Mouse (Mus musculus) hindbrain, embryonic 14.5 days (tissue): ENCODE data around the gene Gm17334. TPM values are rescaled to one million over a fixed set of nuclear protein-coding genes. Genes with fewer than 3 reads are reported as not detected.
A peak's percentile ranks its signal among the peaks of the same experiment; 100 is the strongest.

Source experiments
- ATAC-seq: fragments of 200-750 bp; cut with Nextera tagmentation; 2 replicates; pipeline ENCODE4 v1.8.0; 2017; ENCODE audit warnings: moderate number of reproducible peaks, mild to moderate bottlenecking, moderate TSS enrichment, moderate library complexity; ENCODE audit not compliant: low FRiP score
- DNase-seq: peaks from one replicate; pipeline ENCODE4 v3.0.0-alpha.2; 2015; ENCODE audit warnings: low spot score
- H3K27ac ChIP-seq: fragments of 300-500 bp; sonication (generic); 2 replicates; pipeline ENCODE4 v1.5.1; 2014; ENCODE audit warnings: mild to moderate bottlenecking, moderate library complexity
- H3K27me3 ChIP-seq: fragments of 300-500 bp; sonication (generic); 2 replicates; pipeline ENCODE4 v1.6.1; 2014; ENCODE audit warnings: mild to moderate bottlenecking, low read length, mixed read lengths; ENCODE audit not compliant: control insufficient read depth, insufficient read depth
- H3K36me3 ChIP-seq: fragments of 300-500 bp; sonication (generic); replicated peaks from 2 replicates; pipeline ENCODE4 v1.6.1; 2014; ENCODE audit not compliant: control insufficient read depth, insufficient read depth
- H3K4me1 ChIP-seq: fragments of 300-500 bp; sonication (generic); replicated peaks from 2 replicates; pipeline ENCODE4 v1.6.1; 2014; ENCODE audit warnings: antibody characterized with exemption, low read length, mixed read lengths; ENCODE audit not compliant: control insufficient read depth, insufficient read depth
- H3K4me2 ChIP-seq: fragments of 300-500 bp; sonication (generic); replicated peaks from 2 replicates; pipeline ENCODE4 v1.6.1; 2014; ENCODE audit warnings: mild to moderate bottlenecking, moderate library complexity
- H3K4me3 ChIP-seq: fragments of 300-500 bp; sonication (generic); replicated peaks from 2 replicates; pipeline ENCODE4 v1.5.1; 2014; ENCODE audit warnings: mild to moderate bottlenecking, low read length
- H3K9ac ChIP-seq: fragments of 300-500 bp; sonication (generic); 2 replicates; pipeline ENCODE4 v1.6.1; 2014
- H3K9me3 ChIP-seq: fragments of 300-500 bp; sonication (generic); 2 replicates; pipeline ENCODE4 v1.6.1; 2016; ENCODE audit warnings: low read length; ENCODE audit not compliant: control insufficient read depth
- WGBS: fragments of 180-500 bp; shearing (Covaris S2); extraction: QIAGEN DNeasy Blood & Tissue Kit; methylation state at CpG from one replicate; pipeline ENCODE4 v1.1.7; 2014; 5-methylcytosine and 5-hydroxymethylcytosine counted together
- polyA plus RNA-seq: library from polyadenylated mRNA; unstranded; fragments of >200 nt; fragmentation: Nextera tagmentation; extraction: Ambion mirVana; gene quantifications from 2 replicates; pipeline ENCODE4 v1.2.1, GENCODE M21; 2014

Gene Gm17334
- polyA plus RNA-seq, 1 experiment from 2014 or later = not detected

- no peaks in the 10 kb centered on the region for H3K4me1 ChIP-seq
- no peaks in the 10 kb centered on the region for H3K9me3 ChIP-seq
- ATAC-seq (no peak), DNase-seq (no peak)
- no peak overlapping the region for H3K4me3 ChIP-seq
- no peak overlapping the region for H3K4me2 ChIP-seq
- H3K36me3 ChIP-seq = no peaks in the 10 kb centered on the region
- no peak overlapping the region for H3K27ac ChIP-seq
- 65% methylated on average over 5 of the region's 5 CpGs for WGBS
- H3K9ac ChIP-seq = no peak overlapping the region
- H3K27me3 ChIP-seq = no peaks in the 10 kb centered on the region
Measured at GRCm38 (mm10) chr11:53777736-53778135, 4.7 kb upstream of the Gm17334 start.

GRCm38 (mm10) chr11:53774659-53775255 is 1.8 kb upstream of the Gm17334 start:
- H3K36me3 ChIP-seq = no peaks in the 10 kb centered on the region
- ATAC-seq (no peak), DNase-seq (no peak)
- no peak overlapping the region for H3K4me2 ChIP-seq
- H3K27ac ChIP-seq = no peak overlapping the region
- H3K27me3 ChIP-seq = peaks cover 15% of the 10 kb centered on the region
- no peaks in the 10 kb centered on the region for H3K9me3 ChIP-seq
- H3K4me3 ChIP-seq = no peak overlapping the region
- WGBS = 90% methylated on average over 13 of the region's 13 CpGs
- H3K9ac ChIP-seq = no peak overlapping the region
- H3K4me1 ChIP-seq = peaks cover 6% of the 10 kb centered on the region; the same call in 1 of the 2 replicates

- H3K4me1 ChIP-seq = peaks cover 6% of the 10 kb centered on the region; the same call in 1 of the 2 replicates
- H3K9me3 ChIP-seq = no peaks in the 10 kb centered on the region
- ATAC-seq (no peak), DNase-seq (no peak)
- H3K27ac ChIP-seq = no peak overlapping the region
- H3K9ac ChIP-seq = no peak overlapping the region
- H3K4me2 ChIP-seq = no peak overlapping the region
- WGBS = 93% methylated on average over 16 of the region's 16 CpGs
- H3K4me3 ChIP-seq = no peak overlapping the region
- no peaks in the 10 kb centered on the region for H3K36me3 ChIP-seq
- peaks cover 20% of the 10 kb centered on the region for H3K27me3 ChIP-seq
Measured at GRCm38 (mm10) chr11:53773641-53774360, 814 bp upstream of the Gm17334 start.

- Histone ChIP-seq H3K9me3 (no peaks in the 10 kb centered on the region), H3K27ac (no peak overlapping the region), H3K4me2 (no peak overlapping the region), H3K36me3 (no peaks in the 10 kb centered on the region), H3K4me3 (no peak overlapping the region), H3K27me3 (peaks cover 26% of the 10 kb centered on the region), H3K9ac (no peak overlapping the region), H3K4me1 (peaks cover 6% of the 10 kb centered on the region; the same call in 1 of the 2 replicates)
- DNase-seq = no peak
- WGBS = 82% methylated on average over 9 of the region's 9 CpGs
- ATAC-seq = no peak
Measured at GRCm38 (mm10) chr11:53772536-53772935, 451 bp downstream of the Gm17334 start.

- no peak for ATAC-seq
- 84% methylated on average over 11 of the region's 11 CpGs for WGBS
- H3K4me3 ChIP-seq = 0 out of 2 replicates have a peak overlapping the region, but pooled peaks have one; percentile 77
Measured at GRCm38 (mm10) chr11:53771001-53771744, 1.8 kb downstream of the Gm17334 start.

GRCm38 (mm10) chr11:53770125-53770791 is 2.7 kb downstream of the Gm17334 start:
- ATAC-seq = peak; percentile 72
- peak; percentile 37 for DNase-seq
- Histone ChIP-seq H3K4me3 (peak overlapping the region; percentile 77), H3K4me1 (peaks cover 6% of the 10 kb centered on the region; the same call in 1 of the 2 replicates), H3K4me2 (peak overlapping the region; percentile 99), H3K27me3 (peaks cover 26% of the 10 kb centered on the region), H3K9me3 (no peaks in the 10 kb centered on the region), H3K27ac (peak overlapping the region; percentile 9; the same call in 1 of the 2 replicates), H3K9ac (peak overlapping the region; percentile 65), H3K36me3 (no peaks in the 10 kb centered on the region)
- WGBS = under 1% methylated on average over 73 of the region's 75 CpGs

More at GRCm38 (mm10) chr11:53771001-53771744, 1.8 kb downstream of the Gm17334 start:
- H3K4me1 ChIP-seq = peaks cover 6% of the 10 kb centered on the region; the same call in 1 of the 2 replicates
- DNase-seq = no peak
- H3K36me3 ChIP-seq = no peaks in the 10 kb centered on the region
- no peaks in the 10 kb centered on the region for H3K9me3 ChIP-seq
- peak overlapping the region; percentile 99; the same call in 1 of the 2 replicates for H3K4me2 ChIP-seq
- H3K27me3 ChIP-seq = peaks cover 26% of the 10 kb centered on the region
- no peak overlapping the region for H3K27ac ChIP-seq
- no peak overlapping the region for H3K9ac ChIP-seq

GRCm38 (mm10) chr11:53769760-53770124 is 3.2 kb downstream of the Gm17334 start, which contains the start of gene Irf1:
TSS of gene Irf1 (plus strand) at chr11:53770014.
- peak within 1 kb of the TSS; percentile 99 for H3K4me2 ChIP-seq
- under 1% methylated on average over 38 of the region's 40 CpGs for WGBS
- DNase-seq (peak; percentile 83), ATAC-seq (peak; percentile 88)
- peak within 1 kb of the TSS; percentile 77 for H3K4me3 ChIP-seq
- no peaks in the 10 kb centered on the region for H3K36me3 ChIP-seq
- H3K27me3 ChIP-seq = peaks cover 26% of the 10 kb centered on the region
- peak within 1 kb of the TSS; percentile 9; the same call in 1 of the 2 replicates for H3K27ac ChIP-seq
- H3K4me1 ChIP-seq = peaks cover 6% of the 10 kb centered on the region; the same call in 1 of the 2 replicates
- no peaks in the 10 kb centered on the region for H3K9me3 ChIP-seq
- H3K9ac ChIP-seq = peak within 1 kb of the TSS; percentile 65

GRCm38 (mm10) chr11:53769185-53769576 is 3.8 kb downstream of the Gm17334 start:
- H3K27ac ChIP-seq = no peak overlapping the region
- 55% methylated on average over 12 of the region's 12 CpGs for WGBS
- peaks cover 6% of the 10 kb centered on the region; the same call in 1 of the 2 replicates for H3K4me1 ChIP-seq
- H3K36me3 ChIP-seq = no peaks in the 10 kb centered on the region
- ATAC-seq = no peak
- H3K4me3 ChIP-seq = peak overlapping the region; percentile 77
- DNase-seq = no peak
- peaks cover 26% of the 10 kb centered on the region for H3K27me3 ChIP-seq
- H3K9me3 ChIP-seq = no peaks in the 10 kb centered on the region
- H3K9ac ChIP-seq = no peak overlapping the region
- peak overlapping the region; percentile 99 for H3K4me2 ChIP-seq
